Mouse (Mus musculus): ENCODE data around the gene Epas1. TPM values are rescaled to one million over a fixed set of nuclear protein-coding genes. Genes with fewer than 3 reads are reported as not detected.

Epas1 gene
- polyA plus RNA-seq, 2 experiments from 2014 or later, result 2.1 to 3.8 TPM

DNA sequence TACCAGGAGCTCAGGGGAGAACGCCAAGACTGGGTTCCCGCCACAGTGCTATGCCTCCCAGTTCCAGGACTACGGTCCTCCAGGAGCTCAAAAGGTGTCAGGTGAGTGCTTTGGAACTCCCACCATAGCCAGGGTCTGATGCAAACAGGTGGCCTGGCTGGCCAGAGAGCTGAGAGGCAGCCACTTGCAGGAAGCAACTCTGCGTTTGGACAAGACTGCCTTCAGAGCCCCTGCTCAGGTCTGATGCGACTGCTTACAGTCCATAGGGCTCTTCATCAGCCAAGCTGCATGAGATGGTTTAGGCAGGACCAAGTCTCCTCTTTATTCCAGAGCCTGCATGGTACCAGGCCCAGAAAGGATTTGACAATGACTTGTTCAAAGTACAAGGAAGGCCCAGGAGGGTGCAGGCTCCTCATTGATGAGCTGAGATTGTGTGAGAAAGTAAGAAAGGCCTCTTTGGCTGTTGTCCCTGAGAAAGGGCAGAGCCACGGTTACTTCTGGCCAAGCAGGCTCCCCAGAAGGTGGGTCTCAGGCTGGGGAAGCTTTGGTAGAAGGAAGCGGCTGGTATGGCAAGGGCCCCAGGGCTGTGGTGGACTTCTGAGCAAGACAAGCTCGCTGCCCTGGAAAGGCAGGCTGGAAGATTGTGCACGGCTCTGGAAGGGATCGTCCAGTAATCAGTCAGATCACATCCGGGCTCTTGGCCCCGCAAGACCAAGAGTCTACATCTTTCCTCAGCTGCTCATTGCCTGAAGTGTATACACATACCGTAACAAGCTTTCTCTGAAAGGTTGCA lies 76.1 kb downstream of the Epas1 start:
- no peak for ATAC-seq

DNA sequence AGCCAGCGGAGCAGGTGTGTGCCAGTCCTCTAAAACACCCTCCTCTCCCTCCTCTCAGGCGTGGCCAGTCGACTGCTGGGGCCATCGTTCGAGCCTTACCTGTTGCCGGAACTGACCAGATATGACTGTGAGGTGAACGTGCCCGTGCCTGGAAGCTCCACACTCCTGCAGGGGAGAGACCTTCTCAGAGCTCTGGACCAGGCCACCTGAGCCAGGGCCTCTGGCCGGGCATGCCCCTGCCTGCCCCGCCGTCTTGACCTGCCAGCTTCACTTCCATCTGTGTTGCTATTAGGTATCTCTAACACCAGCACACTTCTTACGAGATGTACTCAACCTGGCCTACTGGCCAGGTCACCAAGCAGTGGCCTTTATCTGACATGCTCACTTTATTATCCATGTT lies 77.4 kb downstream of the Epas1 start:
- no peak for ATAC-seq

DNA sequence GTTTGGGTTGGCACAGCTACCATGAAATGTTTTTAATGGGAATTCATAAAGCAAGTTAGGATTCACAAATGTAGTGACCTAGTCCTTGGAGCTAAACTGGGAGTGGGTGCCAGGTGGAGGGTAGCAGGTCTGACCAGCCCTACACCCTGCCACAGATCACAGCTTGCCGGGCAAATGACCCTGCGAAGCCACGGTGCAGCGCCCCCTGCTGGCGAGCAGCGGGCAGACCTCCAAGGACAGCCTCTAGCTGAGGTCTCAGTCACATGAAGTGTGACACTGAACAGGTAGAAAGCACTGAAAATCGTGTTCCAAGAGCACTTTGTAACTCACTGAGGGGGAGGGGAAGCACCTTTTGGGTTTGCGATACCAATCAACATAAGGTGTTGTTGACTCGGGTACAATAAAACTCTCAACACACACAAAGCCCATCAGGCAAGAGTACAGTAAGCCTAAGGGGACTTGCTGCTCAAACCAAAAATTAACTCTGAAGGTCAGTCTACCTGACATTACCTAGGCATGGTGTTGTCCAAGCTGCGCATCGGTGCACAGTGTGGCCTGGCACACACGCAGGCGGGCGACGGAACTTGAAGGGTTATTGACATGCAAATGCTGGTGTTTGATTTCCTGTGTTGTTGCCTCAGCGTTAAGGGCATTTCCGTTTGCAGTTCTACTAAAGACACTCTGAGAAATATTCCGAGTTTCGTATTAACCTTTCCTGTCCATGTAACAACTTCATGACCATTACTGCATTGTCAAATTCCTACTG lies 79.2 kb downstream of the Epas1 start:
- no peak for ATAC-seq

DNA sequence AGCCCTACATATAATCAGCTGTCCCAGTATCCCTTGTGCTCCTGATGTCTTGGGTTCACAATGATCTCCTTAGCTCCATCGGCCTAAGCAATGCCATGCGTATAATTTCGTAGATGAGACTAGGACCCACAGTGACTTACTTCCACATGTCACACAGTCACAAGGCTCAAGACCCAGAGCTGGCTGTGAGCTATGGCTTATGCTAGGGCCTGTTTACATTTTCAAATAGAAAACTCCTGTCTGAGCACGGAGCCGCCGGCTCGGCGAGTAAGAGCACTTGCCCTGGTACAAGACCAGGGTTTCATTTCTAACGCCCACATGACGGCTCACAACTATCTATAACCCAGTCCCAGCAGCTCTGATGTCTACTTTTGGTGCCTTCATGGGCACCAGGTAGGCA lies 80.4 kb downstream of the Epas1 start:
- ATAC-seq, result no peak

DNA sequence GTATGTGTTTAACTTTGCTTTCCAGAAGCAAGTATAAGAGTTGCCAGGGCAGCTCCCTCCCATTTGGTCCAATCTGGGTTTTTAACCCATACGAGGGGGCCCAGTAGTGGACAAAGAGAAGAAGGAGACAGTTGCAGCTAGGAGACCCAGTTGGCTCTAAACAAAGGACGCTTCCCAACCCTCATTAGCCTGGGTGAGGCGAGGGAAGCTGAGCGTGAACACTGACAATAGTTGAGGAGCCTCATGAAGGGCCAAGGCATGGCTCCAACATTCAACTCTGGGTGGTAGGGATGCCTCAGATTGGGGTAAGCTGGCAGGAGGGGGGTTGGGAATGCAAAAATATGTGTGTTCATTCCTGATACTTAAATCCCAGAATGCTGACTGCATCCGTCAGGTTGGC lies 85.8 kb downstream of the Epas1 start:
- no peak for ATAC-seq

DNA sequence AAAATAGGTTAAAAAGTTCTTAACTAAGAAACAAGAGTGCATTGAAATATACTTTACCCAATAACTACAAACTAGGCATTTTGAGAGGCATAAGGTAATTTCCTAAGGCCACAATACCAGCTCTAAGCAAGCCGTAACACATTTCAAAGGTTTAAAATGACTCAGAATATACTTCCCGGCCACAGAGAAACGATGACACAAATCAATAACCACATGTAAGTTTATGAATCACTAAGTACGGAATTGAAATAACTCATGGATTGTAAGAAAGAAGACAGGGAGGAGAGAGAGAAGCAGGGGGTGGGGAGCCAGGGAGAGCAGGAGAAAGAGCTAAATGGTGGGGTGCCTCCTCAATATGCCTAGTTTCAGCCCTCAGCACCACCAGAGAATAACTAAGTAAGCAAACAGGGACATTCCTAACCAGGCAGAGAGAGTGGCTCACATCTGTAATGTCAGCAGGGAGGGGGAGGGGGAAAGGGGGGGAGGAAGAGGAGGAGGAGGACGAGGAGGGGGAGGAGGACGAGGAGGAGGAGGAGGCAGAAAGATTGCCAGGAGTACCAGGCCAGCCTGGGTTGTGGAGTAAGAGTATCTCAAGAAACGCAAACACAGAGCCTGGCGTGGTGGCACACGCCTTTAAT lies 97.3 kb downstream of the Epas1 start:
- peak; percentile 40 for ATAC-seq

DNA sequence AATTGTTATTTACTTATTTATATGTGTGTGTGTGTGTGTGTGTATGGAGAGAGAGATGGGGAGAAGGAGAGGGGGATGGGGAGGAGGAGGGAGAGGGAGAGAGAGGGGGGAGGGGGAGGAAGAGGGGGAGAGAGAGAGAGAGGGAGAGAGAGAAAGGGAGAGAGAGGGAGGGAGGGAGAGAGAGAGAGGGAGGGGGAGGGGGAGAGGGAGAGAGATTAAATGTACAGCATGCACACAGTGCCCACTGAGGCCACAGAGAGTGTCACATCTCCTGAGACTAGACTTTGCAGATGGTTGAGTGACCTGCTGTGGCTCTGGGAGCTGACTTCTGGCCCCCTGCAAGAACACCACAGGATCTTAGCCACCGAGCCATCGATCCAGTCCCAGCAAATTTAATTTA lies 98.3 kb downstream of the Epas1 start:
- ATAC-seq, result no peak

DNA sequence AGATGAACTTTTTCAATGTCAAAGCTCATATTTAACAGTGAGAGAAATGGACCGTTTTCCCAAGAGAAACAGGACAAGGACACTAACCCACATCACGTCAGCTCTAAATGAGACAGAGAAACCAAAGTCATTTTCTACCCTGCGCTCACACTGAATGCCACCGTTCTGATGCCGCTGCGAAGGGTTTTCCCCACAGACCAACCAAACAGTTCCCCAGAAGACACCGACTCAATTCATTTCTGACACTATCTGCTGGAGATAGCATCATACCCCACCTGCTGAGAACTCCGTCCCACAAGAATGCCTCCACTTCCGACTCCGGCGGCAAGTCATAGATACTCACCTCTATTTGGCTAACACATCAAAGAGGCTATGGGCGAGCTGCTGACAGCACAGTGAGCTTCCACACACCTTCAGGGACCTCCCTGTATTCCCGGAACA lies 99.1 kb downstream of the Epas1 start:
- peak; percentile 88 for ATAC-seq

DNA sequence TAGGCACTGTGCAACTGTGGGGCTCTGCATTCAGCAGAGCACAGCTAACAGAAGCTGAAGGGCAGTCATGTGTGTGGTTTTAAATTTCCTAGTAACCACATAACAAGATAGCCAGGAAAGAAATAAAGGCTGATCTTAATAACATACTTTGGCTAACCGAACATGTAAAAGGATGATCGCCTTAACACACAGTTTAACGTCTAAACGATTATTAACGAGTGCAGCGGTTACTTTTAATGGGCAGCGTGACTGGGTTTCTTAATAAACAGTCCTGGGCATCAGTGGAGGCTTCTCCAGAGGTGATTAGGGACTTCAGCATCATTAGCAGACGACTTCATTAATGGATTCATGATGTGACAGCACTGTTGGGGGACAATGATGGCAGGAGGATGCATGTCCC lies 117.1 kb downstream of the Epas1 start:
- no peak for ATAC-seq

DNA sequence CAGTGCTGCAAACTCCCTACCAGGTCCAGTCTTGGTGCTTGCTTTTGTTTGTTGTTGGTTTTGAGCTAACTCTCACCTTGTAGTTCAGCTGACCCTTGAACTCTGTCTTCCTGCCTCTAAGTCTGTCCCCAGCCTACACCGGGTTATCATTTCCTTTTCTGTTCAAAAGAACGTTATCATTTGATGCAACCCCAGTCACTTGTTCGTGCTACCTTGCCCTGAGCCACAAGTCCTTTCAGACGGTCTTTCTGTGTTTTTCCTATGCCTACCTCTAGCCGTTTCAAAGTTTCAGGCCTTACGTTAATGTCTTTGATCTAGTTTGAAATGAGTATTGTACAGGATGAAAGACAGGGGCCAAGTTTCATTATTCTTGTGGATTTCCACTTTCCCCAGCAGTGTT lies 119.1 kb downstream of the Epas1 start:
- ATAC-seq, result peak; percentile 85

DNA sequence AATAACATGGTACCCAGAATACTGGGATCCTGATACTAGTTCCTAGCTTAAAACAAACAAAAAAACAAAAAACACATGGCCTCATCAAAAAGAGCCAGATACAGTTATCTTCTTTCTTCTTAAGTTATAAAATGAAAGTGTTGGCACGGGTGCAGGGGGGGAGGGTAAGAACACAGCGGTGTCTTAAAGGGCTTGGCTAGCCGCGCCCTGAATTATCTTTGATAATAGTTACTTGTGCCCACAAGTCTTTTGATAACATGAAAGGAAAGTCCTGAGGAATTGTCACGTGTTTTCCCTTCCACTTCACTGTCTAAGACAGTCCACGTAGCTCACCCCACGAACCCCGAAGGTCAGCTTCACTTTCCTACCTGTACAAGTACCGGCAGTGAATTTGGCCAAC lies 123.4 kb downstream of the Epas1 start:
- no peak for ATAC-seq

DNA sequence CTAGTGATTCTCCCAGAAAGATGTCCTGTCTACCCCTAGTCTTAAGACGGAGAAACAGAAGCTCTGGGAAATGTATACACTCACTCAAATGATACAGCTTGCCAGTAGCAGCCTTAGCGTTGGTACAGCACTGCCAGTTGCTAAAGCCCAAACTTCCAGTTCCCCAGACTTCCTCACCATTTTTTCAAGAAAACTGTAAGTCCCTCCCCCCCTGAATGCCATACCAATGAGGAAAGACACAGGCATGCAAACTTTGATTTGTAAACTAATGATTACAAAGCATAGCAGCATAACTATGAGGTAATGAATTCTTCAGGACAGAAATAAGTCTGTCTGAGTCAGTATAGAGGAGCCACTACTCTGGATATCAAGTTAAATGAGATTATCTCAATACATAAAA lies 124.2 kb downstream of the Epas1 start:
- no peak for ATAC-seq

DNA sequence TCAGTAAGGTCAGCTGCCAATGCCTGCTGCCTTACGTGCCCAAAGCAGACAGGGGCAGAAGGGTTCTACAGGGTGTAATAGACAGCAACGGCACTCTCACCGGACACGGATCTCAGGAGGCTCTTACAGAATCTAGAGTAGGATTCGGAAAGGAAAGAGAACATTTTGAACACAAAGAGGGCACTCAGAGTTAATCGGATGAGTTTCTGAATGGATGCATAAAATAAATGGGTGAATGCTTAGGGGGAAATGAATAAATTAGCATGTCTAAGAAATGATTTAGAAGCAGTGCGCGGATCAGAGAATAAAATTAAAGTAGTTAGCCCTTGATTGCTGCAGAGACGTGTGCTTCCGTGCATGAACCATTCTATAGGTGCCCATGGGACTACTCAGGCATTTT lies 126.6 kb downstream of the Epas1 start:
- ATAC-seq, result no peak

DNA sequence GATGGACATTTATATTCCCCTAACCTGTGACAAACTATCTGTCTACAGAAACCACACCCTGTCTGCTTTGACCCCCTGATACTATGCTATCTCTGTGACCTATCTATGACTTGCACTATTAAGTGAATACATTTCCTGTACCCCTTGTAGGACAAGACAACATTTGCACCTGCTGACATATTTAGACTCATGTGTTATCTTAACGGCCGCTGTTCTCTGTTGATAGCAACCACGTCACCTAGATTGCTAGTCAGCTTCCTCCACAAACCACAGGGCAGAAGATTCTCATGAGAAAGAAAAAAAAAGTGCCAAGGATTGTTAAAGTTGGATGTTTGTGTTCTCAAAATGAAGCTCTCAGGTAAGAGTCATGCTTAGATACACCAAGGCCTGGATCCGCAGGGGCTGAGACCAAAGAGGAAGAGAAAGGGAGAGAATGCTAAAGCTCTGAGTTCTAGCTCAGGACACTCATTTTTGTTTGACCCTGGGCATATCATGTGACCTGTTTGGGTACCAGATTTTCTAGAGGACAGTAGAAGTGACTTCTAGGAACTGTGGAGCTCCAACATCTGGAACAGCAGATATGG lies 127.1 kb downstream of the Epas1 start:
- peak; percentile 90 for ATAC-seq

Other genes with a start within 250 kb of the Epas1 start
- gene Gm10309, start 248.5 kb upstream of the Epas1 start, polyA plus RNA-seq (2017; shearing (Covaris generic)), result under 1 TPM; 0.60 to 0.93 TPM
- gene Tmem247, start 163.6 kb downstream of the Epas1 start, polyA plus RNA-seq (2017; shearing (Covaris generic)), result not detected
- gene Atp6v1e2, start 194.2 kb downstream of the Epas1 start, polyA plus RNA-seq (2017; shearing (Covaris generic)), result not detected
- 1 to 10 TPM; 3.3 to 3.8 TPM for gene Rhoq, start 209.4 kb downstream of the Epas1 start, polyA plus RNA-seq (2017; shearing (Covaris generic))